Mouse (Mus musculus) retina, adult 2 months (tissue): ENCODE results near the gene Lhx4.

Experiments
- DNase-seq: peaks from one replicate; pipeline ENCODE4 v3.0.0-alpha.2; 2012; ENCODE audit warnings: low read depth, low spot score

The Lhx4 gene

GRCm38 (mm10) chr1:155742411-155743363 is 8.8 kb downstream of the Lhx4 start:
- no peak for DNase-seq

GRCm38 (mm10) chr1:155741988-155742387 is 9.5 kb downstream of the Lhx4 start:
- DNase-seq: no peak

GRCm38 (mm10) chr1:155741378-155741945 is 10.0 kb downstream of the Lhx4 start:
- DNase-seq: no peak

- no peak for DNase-seq
Measured at GRCm38 (mm10) chr1:155740622-155741377, 10.7 kb downstream of the Lhx4 start.

GRCm38 (mm10) chr1:155737809-155738383 is 13.6 kb downstream of the Lhx4 start:
- no peak for DNase-seq

- DNase-seq: no peak
Measured at GRCm38 (mm10) chr1:155737017-155737808, 14.3 kb downstream of the Lhx4 start.

- no peak for DNase-seq
Measured at GRCm38 (mm10) chr1:155736096-155736825, 15.2 kb downstream of the Lhx4 start.

- DNase-seq: no peak
Measured at GRCm38 (mm10) chr1:155731156-155731555, 20.3 kb downstream of the Lhx4 start.

GRCm38 (mm10) chr1:155729113-155729795 is 22.2 kb downstream of the Lhx4 start:
- DNase-seq: no peak

- DNase-seq: no peak
Measured at GRCm38 (mm10) chr1:155727830-155728229, 23.7 kb downstream of the Lhx4 start.

- no peak for DNase-seq
Measured at GRCm38 (mm10) chr1:155725876-155726275, 25.6 kb downstream of the Lhx4 start.

GRCm38 (mm10) chr1:155724301-155724700 is 27.2 kb downstream of the Lhx4 start:
- no peak for DNase-seq

GRCm38 (mm10) chr1:155722185-155722584 is 29.3 kb downstream of the Lhx4 start:
- DNase-seq: no peak

GRCm38 (mm10) chr1:155721443-155721842 is 30.0 kb downstream of the Lhx4 start:
- DNase-seq: peak; percentile 30

- DNase-seq: no peak
Measured at GRCm38 (mm10) chr1:155720006-155720405, 31.5 kb downstream of the Lhx4 start.

GRCm38 (mm10) chr1:155718851-155719250 is 32.6 kb downstream of the Lhx4 start:
- no peak for DNase-seq

GRCm38 (mm10) chr1:155717301-155717700 is 34.2 kb downstream of the Lhx4 start:
- DNase-seq: no peak

GRCm38 (mm10) chr1:155715366-155715765 is 36.1 kb downstream of the Lhx4 start:
- no peak for DNase-seq

GRCm38 (mm10) chr1:155713306-155713705 is 38.2 kb downstream of the Lhx4 start:
- no peak for DNase-seq

GRCm38 (mm10) chr1:155704182-155704581 is 47.3 kb downstream of the Lhx4 start:
- no peak for DNase-seq
